Mouse (Mus musculus) testis, adult 2 months (tissue): ENCODE results near the gene Atp8a2. TPM values are rescaled to one million over a fixed set of nuclear protein-coding genes. Genes with fewer than 3 reads are reported as not detected.
"Not testable (repeated sequence)": the region's sequence is repeated elsewhere in the genome, so short reads cannot be mapped to it uniquely, and the experiment has no call there.

Experiments
- H3K27ac ChIP-seq: fragments of 200-500 bp; 2 replicates; pipeline ENCODE4 v1.5.1; 2012; ENCODE audit warnings: low read depth, low read length; ENCODE audit not compliant: control insufficient read depth, insufficient read depth
- H3K27me3 ChIP-seq: fragments of 200-500 bp; 2 replicates; pipeline ENCODE4 v1.6.1; 2012; ENCODE audit warnings: mild to moderate bottlenecking, low read length, moderate library complexity; ENCODE audit not compliant: control insufficient read depth, insufficient read depth
- H3K36me3 ChIP-seq: fragments of 200-500 bp; 2 replicates; pipeline ENCODE4 v1.6.1; 2012; ENCODE audit warnings: mild to moderate bottlenecking, low read length; ENCODE audit not compliant: control insufficient read depth, insufficient read depth
- H3K4me1 ChIP-seq: fragments of 200-500 bp; 2 replicates; pipeline ENCODE4 v1.6.1; 2012; ENCODE audit warnings: low read length; ENCODE audit not compliant: control insufficient read depth, insufficient read depth
- H3K4me3 ChIP-seq: fragments of 200-500 bp; 2 replicates; pipeline ENCODE4 v1.5.1; 2012; ENCODE audit warnings: low read depth, mild to moderate bottlenecking, low read length, moderate library complexity, mixed read lengths; ENCODE audit not compliant: control insufficient read depth
- CTCF ChIP-seq: fragments of 200-500 bp; IDR thresholded peaks from 2 replicates; pipeline ENCODE4 v1.5.1; 2012; ENCODE audit warnings: low read depth, mild to moderate bottlenecking, inconsistent platforms, low read length, moderate library complexity; ENCODE audit not compliant: control insufficient read depth, insufficient read depth, insufficient replicate concordance
- POLR2A ChIP-seq: fragments of 200-500 bp; IDR thresholded peaks from 2 replicates; pipeline ENCODE4 v1.6.1; 2012; ENCODE audit warnings: low read depth, mild to moderate bottlenecking, inconsistent platforms, low read length, moderate library complexity; ENCODE audit not compliant: control insufficient read depth
- polyA plus RNA-seq: library from polyadenylated mRNA; depleted of rRNA; stranded (reverse); fragments of >200 nt; gene quantifications from 2 replicates; pipeline ENCODE4 v1.2.3, GENCODE M21; 2012

Atp8a2 gene
- polyA plus RNA-seq, 1 experiment: 18.8 TPM

GRCm38 (mm10) chr14:59836876-59837543 lies 360.0 kb downstream of the Atp8a2 start:
- H3K36me3 ChIP-seq: no peaks in the 10 kb centered on the region
- no peak for TF ChIP-seq CTCF
- TF ChIP-seq POLR2A: no peak
- H3K4me3 ChIP-seq: no peak overlapping the region
- no peaks in the 10 kb centered on the region for H3K4me1 ChIP-seq
- H3K27me3 ChIP-seq: no peaks in the 10 kb centered on the region
- no peak overlapping the region for H3K27ac ChIP-seq

DNA sequence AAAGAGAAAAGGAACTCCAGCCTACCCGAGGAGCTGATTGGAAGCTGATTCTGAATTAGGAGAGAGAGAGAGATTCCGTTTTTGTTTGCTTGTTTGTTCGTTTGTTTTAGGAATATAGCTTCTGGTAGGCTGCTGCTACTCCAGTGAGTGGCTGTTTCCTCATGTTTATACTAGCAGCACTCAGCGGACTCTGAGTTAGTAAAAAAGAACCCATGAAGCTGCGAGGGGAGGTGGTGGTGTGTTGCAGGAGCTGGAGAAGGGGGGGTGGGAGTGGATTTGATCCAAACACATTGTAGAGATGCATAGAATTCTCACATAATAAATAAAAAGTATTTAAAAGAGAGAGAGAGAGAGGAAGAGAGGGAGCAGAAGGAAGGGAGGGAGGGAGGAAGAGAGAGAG lies 367.4 kb downstream of the Atp8a2 start:
- Histone ChIP-seq H3K4me3 (no peak overlapping the region), H3K4me1 (no peaks in the 10 kb centered on the region), H3K36me3 (no peaks in the 10 kb centered on the region), H3K27ac (no peak overlapping the region), H3K27me3 (no peaks in the 10 kb centered on the region)
- no peak for TF ChIP-seq POLR2A
- no peak for TF ChIP-seq CTCF

- Histone ChIP-seq H3K4me1 (no peaks in the 10 kb centered on the region), H3K36me3 (no peaks in the 10 kb centered on the region), H3K4me3 (no peak overlapping the region), H3K27me3 (no peaks in the 10 kb centered on the region), H3K27ac (no peak overlapping the region)
- TF ChIP-seq CTCF (no peak), POLR2A (no peak)
Measured at GRCm38 (mm10) chr14:59827409-59827808, 369.6 kb downstream of the Atp8a2 start.

DNA sequence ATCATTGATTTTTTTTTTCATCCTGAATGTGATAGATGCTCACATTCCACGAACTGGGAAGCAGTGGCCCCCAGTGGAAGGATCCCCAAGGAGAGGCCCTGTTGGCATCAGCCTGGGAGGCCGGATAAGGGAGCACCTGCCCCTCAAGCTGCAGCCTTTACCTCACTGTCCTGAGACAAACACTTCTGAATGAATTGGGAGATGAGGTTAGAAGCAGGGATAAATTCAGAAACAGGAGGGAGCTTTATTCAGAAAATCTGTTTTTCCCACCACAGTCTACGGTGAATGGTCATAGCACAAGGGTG lies 376.9 kb downstream of the Atp8a2 start:
- Histone ChIP-seq H3K36me3 (no peaks in the 10 kb centered on the region), H3K4me1 (no peaks in the 10 kb centered on the region), H3K27ac (no peak overlapping the region), H3K4me3 (no peak overlapping the region), H3K27me3 (no peaks in the 10 kb centered on the region)
- TF ChIP-seq POLR2A: no peak
- TF ChIP-seq CTCF: no peak

GRCm38 (mm10) chr14:59819215-59820114 lies 377.5 kb downstream of the Atp8a2 start:
- TF ChIP-seq CTCF: no peak
- TF ChIP-seq POLR2A: no peak
- Histone ChIP-seq H3K4me1 (no peaks in the 10 kb centered on the region), H3K4me3 (no peak overlapping the region), H3K27me3 (no peaks in the 10 kb centered on the region), H3K36me3 (no peaks in the 10 kb centered on the region), H3K27ac (no peak overlapping the region)

DNA sequence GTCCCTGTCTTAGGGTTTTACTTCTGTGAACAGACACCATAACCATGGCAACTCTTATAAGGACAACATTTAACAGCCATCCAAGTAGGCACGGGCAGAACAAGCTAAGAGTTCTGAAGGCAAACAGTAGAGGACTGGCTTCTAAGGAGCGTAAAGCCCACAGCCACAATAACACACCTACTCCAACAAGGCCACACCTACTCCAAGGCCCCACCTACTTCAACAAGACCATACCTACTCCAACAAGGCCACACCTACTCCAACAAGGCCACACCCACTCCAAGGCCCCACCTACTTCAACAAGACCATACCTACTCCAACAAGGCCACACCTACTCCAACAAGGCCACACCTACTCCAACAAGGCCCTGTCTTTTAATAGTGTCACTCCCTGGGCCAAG lies 386.7 kb downstream of the Atp8a2 start:
- H3K36me3 ChIP-seq, H3K27ac ChIP-seq, H3K4me1 ChIP-seq, H3K27me3 ChIP-seq, H3K4me3 ChIP-seq: not testable (repeated sequence)

GRCm38 (mm10) chr14:59809790-59810189 lies 387.2 kb downstream of the Atp8a2 start:
- H3K4me1 ChIP-seq: no peaks in the 10 kb centered on the region
- TF ChIP-seq CTCF (no peak), POLR2A (no peak)
- H3K36me3 ChIP-seq: no peaks in the 10 kb centered on the region
- no peak overlapping the region for H3K4me3 ChIP-seq
- no peak overlapping the region for H3K27ac ChIP-seq
- no peaks in the 10 kb centered on the region for H3K27me3 ChIP-seq
